Mouse (Mus musculus): ENCODE measurements around the gene Ar. TPM values are rescaled to one million over a fixed set of nuclear protein-coding genes. Genes with fewer than 3 reads are reported as not detected.

Gene Ar
- polyA plus RNA-seq, 1 experiment = 0.59 TPM

DNA sequence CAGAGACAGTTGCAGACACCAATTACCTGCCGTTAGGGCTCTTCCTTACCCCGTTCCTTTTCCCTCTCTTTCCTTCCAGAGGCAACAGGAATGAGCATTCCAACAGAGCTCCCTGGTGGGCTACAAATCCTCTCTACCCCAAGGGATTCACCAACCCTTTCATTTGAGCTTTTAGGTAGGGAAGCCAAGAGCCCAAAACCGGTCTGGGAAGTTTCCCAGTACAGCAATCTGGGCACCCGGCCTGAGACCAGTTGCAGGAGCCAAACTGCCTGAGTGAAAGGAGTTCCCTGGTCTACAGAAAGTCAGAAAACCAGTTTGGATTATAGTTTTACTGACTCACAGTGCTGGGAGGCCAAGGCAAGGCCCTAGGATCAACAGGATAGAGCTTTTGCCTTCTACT, 199.5 kb downstream of the Ar start:
- WGBS = 82% methylated on average over 4 of the region's 4 CpGs
- TF ChIP-seq CTCF (IDR thresholded peaks at IDR 0.05; ENCODE audit: borderline replicate concordance, control insufficient read depth, extremely low read depth, insufficient read depth, low read length, poor library complexity) (no peak), POLR2A (IDR thresholded peaks at IDR 0.05; ENCODE audit: control insufficient read depth, extremely low read depth, insufficient read depth, low read length, poor library complexity) (no peak)

More for the DNA sequence above, 199.5 kb downstream of the Ar start:
- no peak for DNase-seq
- H3K36me3 ChIP-seq (ENCODE audit: control insufficient read depth, insufficient read depth, low read length) = no peaks in the 10 kb centered on the region
- no peaks in the 10 kb centered on the region for H3K27me3 ChIP-seq (ENCODE audit: control insufficient read depth, insufficient read depth, low read length)
- no peak overlapping the region for H3K4me3 ChIP-seq (ENCODE audit: control insufficient read depth, insufficient read depth, low read length)
- H3K4me1 ChIP-seq (replicated peaks; ENCODE audit: control insufficient read depth, insufficient read depth, low read length) = no peaks in the 10 kb centered on the region
- no peak overlapping the region for H3K27ac ChIP-seq (ENCODE audit: control insufficient read depth, insufficient read depth, low read length)

Measured in thymus, adult 2 months (tissue).